Mouse (Mus musculus): Measurements from ENCODE around the gene Zfp809. TPM values are rescaled to one million over a fixed set of nuclear protein-coding genes. Genes with fewer than 3 reads are reported as not detected.
"Not testable (repeated sequence)": the region's sequence is repeated elsewhere in the genome, so short reads cannot be mapped to it uniquely, and the experiment has no call there.

Gene Zfp809
- polyA plus RNA-seq (2015; fragmentation: Nextera tagmentation; extraction: Ambion mirVana) = 9.0 and 10.9 TPM in 2 replicates

DNA sequence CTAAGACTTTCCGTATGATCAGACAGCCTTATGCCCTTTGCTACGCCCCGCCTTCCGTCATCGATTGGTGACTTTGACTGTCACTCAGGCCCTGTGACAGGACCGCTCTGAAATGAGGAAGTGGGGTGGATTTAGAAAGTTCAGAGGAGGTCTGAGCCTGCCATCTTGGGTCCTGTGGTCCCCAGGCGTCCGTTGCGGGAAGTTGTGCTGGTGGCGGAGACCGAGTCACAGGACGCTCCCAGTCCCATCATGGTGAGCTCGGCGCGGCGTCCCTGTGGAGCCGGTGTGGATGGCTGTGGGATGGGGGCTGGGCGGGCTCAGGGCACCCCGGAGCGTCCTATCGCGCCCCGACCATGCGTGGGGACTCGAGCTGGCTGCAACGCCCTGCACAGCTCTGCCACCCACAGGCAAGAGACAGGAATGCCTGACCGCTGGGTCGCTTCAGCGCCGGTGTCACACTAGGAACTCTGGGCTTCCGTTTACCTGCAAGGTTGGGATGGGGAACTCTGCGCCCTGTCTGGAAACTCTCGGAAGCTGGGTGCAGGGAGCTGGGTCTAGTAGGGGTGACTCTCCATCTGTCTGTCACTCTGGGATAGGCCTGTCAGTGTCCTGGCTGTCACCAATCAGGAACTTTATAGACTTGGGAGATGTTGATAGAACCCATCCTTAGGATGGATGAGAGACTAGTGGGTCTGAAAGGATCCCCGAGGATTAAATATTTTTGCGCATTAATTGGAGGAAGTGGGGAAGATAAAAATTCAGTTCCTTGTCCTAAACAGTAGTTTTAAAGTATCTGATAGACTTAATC lies at the start of gene Zfp809:
TSS of gene Zfp809 (plus strand) at position 134 of the 808 bp plus-strand sequence.
- H3K9ac ChIP-seq = peak within 1 kb of the TSS; percentile 80
- 2% methylated on average over 35 of the region's 35 CpGs for WGBS

DNA sequence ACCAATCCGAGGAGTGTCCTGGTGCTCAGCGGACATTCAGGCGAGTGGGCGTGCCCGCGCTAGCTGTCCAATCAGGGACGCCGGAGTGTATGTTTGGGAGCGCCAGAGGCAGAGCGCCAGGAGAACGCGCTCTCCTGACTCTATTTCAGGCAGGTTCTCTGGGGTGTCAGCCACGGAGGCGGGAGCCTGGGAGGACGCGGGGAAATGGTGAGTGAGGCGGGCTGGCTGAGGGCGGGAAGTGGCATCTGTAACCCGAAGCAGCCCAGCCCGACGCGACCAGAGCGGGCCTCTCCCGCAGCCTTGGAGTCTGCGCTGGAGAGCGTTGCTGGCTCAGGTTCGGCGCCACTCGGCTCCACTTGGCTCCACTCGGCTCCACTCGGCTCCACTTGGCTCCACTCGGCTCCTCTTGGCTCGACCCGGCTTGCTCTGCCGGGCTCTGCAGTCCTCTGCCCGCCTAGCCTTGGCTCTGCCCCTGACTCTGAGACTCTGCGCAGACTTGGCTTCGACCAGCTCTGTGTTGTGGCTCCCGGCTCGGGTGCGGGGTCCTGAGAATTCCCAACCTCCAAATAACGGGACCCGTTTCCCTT lies 37.4 kb upstream of the Zfp809 start, which contains the start of gene Zfp872:
TSS of gene Zfp872 (plus strand) at position 66 of the 587 bp plus-strand sequence.
- peaks cover 9% of the 10 kb centered on the region for H3K9me3 ChIP-seq
- H3K4me3 ChIP-seq = peak within 1 kb of the TSS; percentile 43
- H3K27me3 ChIP-seq = peaks cover 17% of the 10 kb centered on the region
- ATAC-seq (ENCODE audit: low FRiP score) = peak; percentile 88
- peak within 1 kb of the TSS; percentile 64 for H3K9ac ChIP-seq
- WGBS = 17% methylated on average over 43 of the region's 43 CpGs
- peak within 1 kb of the TSS; percentile 68 for H3K4me2 ChIP-seq
- no peaks in the 10 kb centered on the region for H3K36me3 ChIP-seq
- H3K4me1 ChIP-seq (replicated peaks) = peaks cover 9% of the 10 kb centered on the region
- H3K27ac ChIP-seq = no peak within 1 kb of the TSS; the same call in 1 of the 2 replicates

More for the DNA sequence above, at the start of gene Zfp809:
- Histone ChIP-seq H3K27ac (peak within 1 kb of the TSS; percentile 86), H3K9me3 (no peaks in the 10 kb centered on the region), H3K36me3 (no peaks in the 10 kb centered on the region), H3K4me3 (peak within 1 kb of the TSS; percentile 74), H3K4me2 (peak within 1 kb of the TSS; percentile 61), H3K4me1 (replicated peaks) (peaks cover 5% of the 10 kb centered on the region; the same call in 1 of the 2 replicates), H3K27me3 (no peaks in the 10 kb centered on the region)
- peak; percentile 99 for ATAC-seq (ENCODE audit: low FRiP score)

DNA sequence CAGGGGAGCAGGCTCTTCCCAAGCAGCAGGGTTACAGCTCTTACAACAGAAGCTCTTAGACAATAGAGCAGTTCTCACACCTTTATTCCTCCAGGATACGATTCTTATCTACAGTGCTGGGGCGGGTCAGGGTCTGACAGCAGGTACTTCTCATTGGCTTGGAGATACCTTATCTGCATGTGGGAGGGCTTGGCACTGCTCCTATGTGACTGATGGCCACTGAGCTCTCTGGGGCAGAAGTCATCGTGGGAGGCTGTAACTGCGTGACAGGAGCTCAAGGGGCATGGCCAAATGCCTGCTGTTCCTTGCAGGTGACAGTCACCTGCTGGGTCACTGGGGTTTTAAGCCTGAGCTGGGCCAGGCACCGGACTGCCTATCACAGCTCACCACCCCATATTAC lies 29.1 kb upstream of the Zfp809 start:
- Histone ChIP-seq H3K4me2 (no peak overlapping the region), H3K9me3 (peaks cover 19% of the 10 kb centered on the region), H3K36me3 (0 out of 2 replicates have a peak, but pooled peaks cover 12% of the 10 kb centered on the region), H3K4me3 (no peak overlapping the region), H3K27ac (no peak overlapping the region), H3K9ac (no peak overlapping the region), H3K4me1 (replicated peaks) (no peaks in the 10 kb centered on the region), H3K27me3 (no peaks in the 10 kb centered on the region)
- WGBS = 49% methylated on average over 5 of the region's 5 CpGs
- ATAC-seq (ENCODE audit: low FRiP score) = no peak

DNA sequence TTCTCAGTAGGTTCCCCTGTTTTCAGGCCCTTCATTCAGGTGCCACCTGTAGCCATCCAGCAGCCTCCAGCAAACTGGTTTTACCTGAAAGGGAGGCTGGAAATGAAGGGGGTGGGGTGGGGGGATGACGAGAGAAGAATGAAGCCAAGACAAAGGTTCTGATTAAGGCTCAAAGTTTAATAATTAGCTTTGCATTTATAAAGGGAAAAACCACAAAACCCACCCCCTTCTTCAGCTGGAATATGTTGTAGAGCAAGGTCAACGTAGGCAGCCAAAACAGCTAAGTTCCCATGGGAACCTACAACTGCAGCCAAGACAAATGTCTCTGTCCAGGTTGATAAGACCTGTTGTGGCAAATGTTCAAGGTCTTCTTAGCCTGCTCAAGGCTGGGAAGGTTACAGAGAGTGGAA lies 11.7 kb upstream of the Zfp809 start:
- Histone ChIP-seq H3K9ac (no peak overlapping the region), H3K9me3 (no peaks in the 10 kb centered on the region), H3K4me3 (no peak overlapping the region), H3K27me3 (no peaks in the 10 kb centered on the region), H3K4me1 (replicated peaks) (no peaks in the 10 kb centered on the region), H3K4me2 (no peak overlapping the region), H3K27ac (no peak overlapping the region), H3K36me3 (no peaks in the 10 kb centered on the region)
- WGBS = 69% methylated on average over 2 of the region's 2 CpGs
- ATAC-seq (ENCODE audit: low FRiP score) = no peak

DNA sequence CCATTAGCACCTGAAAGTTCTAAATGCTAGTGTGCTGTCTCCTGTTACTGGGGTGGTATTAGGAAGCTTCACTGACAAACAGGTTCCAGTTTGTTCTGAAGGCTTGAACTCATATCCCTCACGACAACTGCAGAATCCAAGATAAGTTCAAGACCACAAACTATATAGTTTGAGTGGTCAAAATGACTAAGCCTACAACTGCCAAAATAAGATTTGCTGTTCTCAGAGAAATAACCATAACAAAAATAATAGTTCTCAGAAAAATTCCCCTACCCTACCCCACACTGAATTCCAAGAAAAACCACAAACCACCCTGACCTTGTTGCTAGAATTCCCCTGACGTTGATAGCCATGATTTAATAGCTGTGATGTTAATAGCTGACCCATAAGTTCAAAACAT lies 11.0 kb upstream of the Zfp809 start:
- no peak for ATAC-seq (ENCODE audit: low FRiP score)
- Histone ChIP-seq H3K36me3 (no peaks in the 10 kb centered on the region), H3K9me3 (no peaks in the 10 kb centered on the region), H3K9ac (no peak overlapping the region), H3K4me1 (replicated peaks) (no peaks in the 10 kb centered on the region), H3K4me3 (no peak overlapping the region), H3K27ac (no peak overlapping the region), H3K27me3 (no peaks in the 10 kb centered on the region), H3K4me2 (no peak overlapping the region)
- 88% methylated on average over 2 of the region's 2 CpGs for WGBS

DNA sequence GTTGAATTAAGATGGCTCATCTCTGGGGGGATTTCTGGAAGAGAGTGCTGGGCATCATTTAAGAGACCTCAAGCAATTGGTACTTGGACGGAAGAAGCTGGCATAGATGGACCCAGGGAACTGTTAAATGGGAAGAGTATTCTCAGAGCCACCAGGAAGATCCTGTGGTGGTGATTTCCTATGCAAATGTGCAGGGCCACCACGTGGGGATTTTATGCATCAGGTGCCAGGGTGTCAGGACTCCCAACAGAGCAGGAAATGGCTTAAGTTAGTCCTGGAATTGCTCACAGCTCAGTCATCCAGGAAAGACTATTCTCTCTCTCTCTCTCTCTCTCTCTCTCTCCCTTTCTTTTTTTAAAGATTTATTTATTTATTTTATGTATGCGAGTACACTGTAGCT lies 8.8 kb upstream of the Zfp809 start:
- H3K4me2 ChIP-seq = no peak overlapping the region
- H3K27me3 ChIP-seq = 0 out of 2 replicates have a peak, but pooled peaks cover 3% of the 10 kb centered on the region
- no peak overlapping the region for H3K9ac ChIP-seq
- H3K27ac ChIP-seq = no peak overlapping the region
- ATAC-seq (ENCODE audit: low FRiP score) = no peak
- WGBS = 54% methylated on average over 3 of the region's 3 CpGs
- no peak overlapping the region for H3K4me3 ChIP-seq
- H3K36me3 ChIP-seq = no peaks in the 10 kb centered on the region
- H3K4me1 ChIP-seq (replicated peaks) = no peaks in the 10 kb centered on the region
- H3K9me3 ChIP-seq = no peaks in the 10 kb centered on the region

DNA sequence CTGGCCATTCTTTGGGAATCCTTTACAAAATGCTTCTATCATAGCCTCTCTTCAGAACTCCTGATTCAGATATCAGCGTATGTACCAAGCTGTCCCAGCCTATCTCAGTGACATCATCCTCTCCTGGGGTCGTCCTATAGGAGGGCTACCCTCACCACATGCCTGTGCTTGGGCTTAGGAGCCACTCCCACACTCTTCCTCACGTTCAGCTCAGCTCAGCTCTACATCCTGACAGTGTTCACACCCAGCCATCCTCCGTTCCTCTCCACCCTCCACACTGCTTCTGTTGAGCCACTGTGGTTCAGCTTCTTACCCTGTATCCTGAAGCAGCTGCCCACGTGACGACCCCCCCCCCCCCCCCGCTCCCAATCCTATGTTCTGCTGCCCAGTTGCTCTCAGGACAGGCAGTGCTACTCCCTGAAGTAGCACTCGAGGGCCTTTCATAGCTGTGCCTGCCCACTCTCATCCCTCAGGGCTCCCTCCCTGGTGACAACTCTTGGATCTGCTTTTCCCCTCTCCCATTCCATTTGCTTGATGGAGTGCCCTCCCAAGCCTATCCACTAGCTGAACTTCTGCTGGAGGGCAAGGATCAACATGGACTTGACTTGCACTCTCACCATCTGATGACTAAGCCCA lies 7.5 kb upstream of the Zfp809 start:
- H3K9ac ChIP-seq = no peak overlapping the region
- H3K27ac ChIP-seq = no peak overlapping the region
- no peak for ATAC-seq (ENCODE audit: low FRiP score)
- H3K4me1 ChIP-seq (replicated peaks) = no peaks in the 10 kb centered on the region
- WGBS = 57% methylated on average over 5 of the region's 8 CpGs
- no peaks in the 10 kb centered on the region for H3K36me3 ChIP-seq
- no peaks in the 10 kb centered on the region for H3K9me3 ChIP-seq
- H3K4me3 ChIP-seq = no peak overlapping the region
- no peak overlapping the region for H3K4me2 ChIP-seq
- 0 out of 2 replicates have a peak, but pooled peaks cover 3% of the 10 kb centered on the region for H3K27me3 ChIP-seq

DNA sequence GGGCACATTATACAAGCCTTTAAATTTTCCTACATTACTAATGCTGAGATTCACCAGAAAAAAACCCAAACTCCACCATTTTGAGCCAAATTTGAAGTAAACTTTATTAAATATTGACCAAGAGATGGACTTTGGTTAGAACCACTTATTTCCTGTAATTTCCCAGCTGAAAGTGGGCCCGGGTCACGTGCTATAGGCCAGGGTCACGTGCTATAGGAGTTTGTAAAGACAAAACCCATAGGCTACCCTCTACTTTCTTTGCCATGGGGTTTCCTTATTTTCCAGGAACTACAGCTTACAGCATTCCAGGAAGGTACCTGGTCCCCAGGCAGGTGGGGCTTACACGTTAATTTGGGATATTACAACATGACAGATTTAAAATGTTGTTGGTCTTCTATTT lies 1.4 kb upstream of the Zfp809 start:
- ATAC-seq (ENCODE audit: low FRiP score) = no peak
- WGBS = 89% methylated on average over 4 of the region's 4 CpGs
- peaks cover 5% of the 10 kb centered on the region; the same call in 1 of the 2 replicates for H3K4me1 ChIP-seq (replicated peaks)
- H3K9me3 ChIP-seq = no peaks in the 10 kb centered on the region
- H3K4me3 ChIP-seq = no peak overlapping the region
- H3K27ac ChIP-seq = no peak overlapping the region
- no peak overlapping the region for H3K4me2 ChIP-seq
- 0 out of 2 replicates have a peak, but pooled peaks cover 3% of the 10 kb centered on the region for H3K27me3 ChIP-seq
- H3K36me3 ChIP-seq = no peaks in the 10 kb centered on the region
- H3K9ac ChIP-seq = no peak overlapping the region

DNA sequence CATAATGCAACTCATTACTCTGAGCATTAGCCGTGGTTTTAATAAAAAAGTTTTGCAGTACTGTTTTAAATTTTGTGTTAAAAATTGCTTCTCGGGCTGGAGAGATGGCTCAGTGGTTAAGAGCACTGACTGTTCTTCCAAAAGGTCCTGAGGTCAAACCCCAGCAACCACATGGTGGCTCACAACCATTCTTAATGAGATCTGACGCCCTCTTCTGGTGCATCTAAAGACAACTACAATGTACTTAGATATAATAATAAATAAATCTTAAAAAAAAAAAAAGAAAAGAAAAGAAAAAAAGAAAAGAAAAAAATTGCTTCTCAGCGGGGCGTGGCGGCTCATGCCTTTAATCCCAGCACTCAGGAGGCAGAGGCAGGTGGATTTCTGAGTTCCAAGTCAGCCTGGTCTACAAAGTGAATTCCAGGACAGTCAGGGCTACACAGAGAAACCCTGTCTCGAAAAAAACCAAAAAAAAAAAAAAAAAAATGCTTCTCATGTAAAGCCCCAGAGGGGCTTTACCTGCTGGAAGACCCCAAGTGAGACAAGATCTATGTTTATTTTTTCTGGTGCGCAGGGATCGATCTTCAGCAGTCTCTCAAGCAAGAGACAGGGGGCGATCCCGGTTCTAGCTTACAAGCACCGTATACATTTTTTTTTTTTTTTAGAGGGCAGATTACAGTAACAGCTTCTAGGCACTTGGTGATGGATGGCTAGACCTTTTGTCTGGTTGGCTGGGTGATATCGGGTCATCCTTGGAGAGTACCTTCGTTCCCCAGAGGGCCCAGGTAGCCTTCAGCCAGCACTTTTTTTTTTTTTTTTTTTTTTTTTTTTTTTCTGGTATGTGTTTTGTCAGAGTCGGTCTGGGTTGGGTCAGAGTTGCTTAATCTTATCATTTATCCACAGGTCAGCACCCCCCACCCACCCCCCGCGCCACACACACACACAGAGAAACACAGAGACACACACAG lies 694 bp upstream of the Zfp809 start:
- Histone ChIP-seq H3K9ac (peak overlapping the region; percentile 80; the same call in 1 of the 2 replicates), H3K36me3 (no peaks in the 10 kb centered on the region), H3K4me1 (replicated peaks) (peaks cover 5% of the 10 kb centered on the region; the same call in 1 of the 2 replicates), H3K9me3 (no peaks in the 10 kb centered on the region), H3K27me3 (0 out of 2 replicates have a peak, but pooled peaks cover 3% of the 10 kb centered on the region), H3K4me2 (peak overlapping the region; percentile 61), H3K27ac (0 out of 2 replicates have a peak overlapping the region, but pooled peaks have one; percentile 86), H3K4me3 (peak overlapping the region; percentile 74)
- WGBS = 26% methylated on average over 17 of the region's 17 CpGs
- ATAC-seq (ENCODE audit: low FRiP score) = peak; percentile 75

DNA sequence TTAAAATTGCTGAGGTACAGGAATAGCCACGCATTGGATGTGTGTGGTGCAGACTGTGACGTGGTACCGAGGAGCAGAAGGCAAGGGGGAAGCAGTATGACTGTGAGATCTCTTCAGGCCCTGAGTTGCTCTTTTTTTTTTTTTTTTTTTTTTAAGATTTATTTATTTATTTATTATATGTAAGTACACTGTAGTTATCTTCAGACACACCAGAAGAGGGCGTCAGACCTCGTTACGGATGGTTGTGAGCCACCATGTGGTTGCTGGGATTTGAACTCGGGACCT lies 817 bp downstream of the Zfp809 start:
- H3K4me3 ChIP-seq = peak overlapping the region; percentile 74
- WGBS = 69% methylated on average over 7 of the region's 7 CpGs
- not testable (repeated sequence) for H3K4me1 ChIP-seq (replicated peaks); ATAC-seq (ENCODE audit: low FRiP score); H3K27me3 ChIP-seq; H3K9me3 ChIP-seq; H3K27ac ChIP-seq; H3K36me3 ChIP-seq; H3K9ac ChIP-seq
- peak overlapping the region; percentile 61 for H3K4me2 ChIP-seq

DNA sequence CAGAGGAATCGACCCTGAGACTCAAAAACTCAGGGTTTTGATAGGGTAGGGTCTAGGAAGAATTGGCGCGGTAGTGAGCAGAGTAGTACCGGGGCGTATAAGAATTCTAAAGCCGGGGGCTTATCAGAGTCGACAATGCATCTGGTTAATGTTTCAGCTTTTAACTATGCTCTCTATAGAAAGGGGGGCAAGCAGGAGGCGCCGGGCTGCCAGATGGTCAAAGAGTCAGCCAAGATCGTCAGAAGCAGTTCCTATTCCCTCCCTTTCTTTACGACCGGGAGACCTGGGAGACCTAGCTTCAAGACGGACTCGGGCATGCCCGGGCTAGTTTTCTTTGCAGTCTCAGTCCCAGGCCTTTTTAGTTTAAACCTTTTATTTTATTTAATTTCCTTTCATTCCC lies 1.3 kb downstream of the Zfp809 start:
- WGBS = 77% methylated on average over 15 of the region's 15 CpGs
- no peak for ATAC-seq (ENCODE audit: low FRiP score)

More for the DNA sequence above, 1.3 kb downstream of the Zfp809 start:
- H3K4me1 ChIP-seq (replicated peaks) = peaks cover 5% of the 10 kb centered on the region; the same call in 1 of the 2 replicates
- no peak overlapping the region for H3K4me2 ChIP-seq
- no peak overlapping the region for H3K27ac ChIP-seq
- no peaks in the 10 kb centered on the region for H3K36me3 ChIP-seq
- H3K4me3 ChIP-seq = no peak overlapping the region
- H3K9ac ChIP-seq = no peak overlapping the region
- no peaks in the 10 kb centered on the region for H3K9me3 ChIP-seq
- H3K27me3 ChIP-seq = no peaks in the 10 kb centered on the region

Measured in hindbrain, embryonic 13.5 days (tissue).